Mouse (Mus musculus) WW6 (cell line): ENCODE results near the gene Slc4a5.

Experiments used
- DNase-seq: peaks from one replicate; pipeline ENCODE4 v3.0.0-alpha.2; 2013; ENCODE audit warnings: low read depth, low spot score

Gene Slc4a5

GRCm38 (mm10) chr6:83350851-83351405 is 131.3 kb downstream of the Slc4a5 start:
- DNase-seq = no peak

GRCm38 (mm10) chr6:83351490-83352160 is 132.0 kb downstream of the Slc4a5 start:
- no peak for DNase-seq

- DNase-seq = no peak
Observed at GRCm38 (mm10) chr6:83352666-83353410, 133.2 kb downstream of the Slc4a5 start.
